Mouse (Mus musculus): Measurements from ENCODE around the gene Cyp4v3.
"Not testable (repeated sequence)": the region's sequence is repeated elsewhere in the genome, so short reads cannot be mapped to it uniquely, and the experiment has no call there.

Cyp4v3 gene

DNA sequence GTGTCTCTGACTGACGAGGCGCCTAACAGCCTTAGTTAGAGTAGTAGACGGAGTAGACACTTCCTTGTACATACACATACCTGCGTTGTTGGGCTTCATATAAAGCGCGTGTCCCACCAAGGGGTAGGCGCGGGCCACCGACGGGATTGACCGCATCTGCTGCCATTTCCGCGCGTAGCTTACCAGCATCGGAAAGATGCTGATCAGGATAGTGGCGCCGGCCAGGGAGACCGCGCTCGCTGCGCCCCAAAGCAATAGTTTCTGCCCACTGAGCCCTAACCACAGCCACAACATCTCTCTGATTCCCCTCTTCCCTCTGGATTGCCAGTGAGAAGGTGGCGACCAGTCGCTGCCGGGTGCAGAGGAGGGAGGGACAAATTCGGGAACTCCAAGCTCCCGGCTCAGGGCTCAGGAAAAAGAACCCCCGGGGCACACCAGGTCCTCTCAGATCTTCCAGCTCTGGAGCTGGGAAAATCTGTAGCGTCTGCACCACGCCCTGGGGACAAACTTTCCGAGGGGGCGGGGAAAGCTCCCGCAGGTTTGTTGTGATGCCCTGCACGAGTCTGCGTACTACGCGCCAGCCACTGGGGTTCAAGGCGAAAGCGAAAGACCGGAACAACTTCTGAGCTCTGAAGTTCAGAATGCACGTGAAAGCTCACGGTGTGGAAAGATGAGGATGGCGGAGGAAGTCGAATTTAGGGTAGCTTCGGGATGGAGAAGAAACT is at the start of gene Cyp4v3:
Gene Cyp4v3, minus strand, starts transcription at position 532 of the 725 bp plus-strand sequence.
- DNase-seq (ENCODE audit: low read depth in 1 of 2, low spot score in 2 of 2) = peak; percentile 58 to 65

DNA sequence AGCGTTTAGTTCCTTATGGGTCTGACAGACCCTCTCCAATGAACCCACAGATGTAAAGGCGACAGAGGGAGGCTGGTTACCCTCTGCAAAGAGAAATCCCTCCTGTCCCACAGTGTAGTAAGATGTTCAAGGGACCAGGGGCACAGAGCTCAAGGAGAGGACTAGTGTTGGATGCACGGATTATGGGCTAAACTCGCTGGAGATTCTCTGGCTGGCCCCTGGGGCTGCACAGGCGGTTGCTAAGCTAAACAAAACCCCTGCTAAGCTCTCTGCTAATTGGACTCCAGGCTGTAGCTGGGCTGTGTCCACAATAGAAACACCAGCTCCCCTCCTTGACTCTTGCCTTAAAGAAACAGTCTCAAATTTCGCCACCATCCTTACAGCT is 48.9 kb upstream of the Cyp4v3 start, which contains the start of gene Fam149a:
Gene Fam149a, minus strand, starts transcription at position 329 of the 385 bp plus-strand sequence.
- DNase-seq (ENCODE audit: low read depth in 1 of 2, low spot score in 2 of 2) = no peak

DNA sequence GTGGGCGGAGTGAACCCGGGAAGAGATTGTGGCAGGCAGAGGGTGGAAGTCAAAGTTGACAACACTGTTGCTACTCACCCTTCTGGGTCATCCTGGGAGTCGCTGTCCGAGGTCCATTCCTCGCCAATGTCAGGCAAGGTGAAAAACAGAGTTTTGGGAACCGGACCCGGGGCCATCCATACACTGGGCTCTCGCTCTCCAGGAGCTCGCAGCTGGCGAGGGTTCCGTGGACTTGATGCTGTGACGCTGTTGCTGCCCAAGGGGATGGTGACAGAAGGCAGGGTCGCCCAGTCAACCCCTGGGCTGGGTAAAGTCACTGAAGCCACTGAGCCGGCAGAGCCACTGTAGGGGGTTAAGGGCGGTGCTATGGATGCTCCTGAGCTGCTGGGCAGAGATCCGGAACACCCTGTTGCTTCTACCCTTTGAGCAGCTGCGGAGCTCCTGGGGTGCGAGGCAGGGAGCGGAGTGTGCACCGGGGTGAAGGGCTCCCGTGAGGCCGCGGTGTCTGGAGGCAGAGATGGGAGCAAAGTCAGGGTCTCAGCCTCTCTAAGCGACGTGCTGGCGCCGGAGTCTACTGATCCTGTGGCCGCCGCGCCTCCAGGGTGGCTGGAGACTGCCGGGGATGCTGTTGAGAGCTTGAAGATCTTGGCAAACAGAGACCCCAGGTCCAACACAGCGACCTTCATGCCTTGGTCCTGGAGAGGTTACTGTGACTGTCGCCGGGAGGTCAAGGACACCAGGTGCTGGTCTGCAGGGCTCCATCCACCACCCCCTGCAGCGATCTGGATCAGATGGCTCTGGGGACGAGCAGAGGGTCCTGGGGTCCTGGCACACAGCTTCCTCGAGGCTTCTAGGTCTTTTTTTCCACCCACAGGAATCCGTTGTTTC is 48.3 kb upstream of the Cyp4v3 start:
- no peak for DNase-seq (ENCODE audit: low read depth in 1 of 2, low spot score in 2 of 2)

DNA sequence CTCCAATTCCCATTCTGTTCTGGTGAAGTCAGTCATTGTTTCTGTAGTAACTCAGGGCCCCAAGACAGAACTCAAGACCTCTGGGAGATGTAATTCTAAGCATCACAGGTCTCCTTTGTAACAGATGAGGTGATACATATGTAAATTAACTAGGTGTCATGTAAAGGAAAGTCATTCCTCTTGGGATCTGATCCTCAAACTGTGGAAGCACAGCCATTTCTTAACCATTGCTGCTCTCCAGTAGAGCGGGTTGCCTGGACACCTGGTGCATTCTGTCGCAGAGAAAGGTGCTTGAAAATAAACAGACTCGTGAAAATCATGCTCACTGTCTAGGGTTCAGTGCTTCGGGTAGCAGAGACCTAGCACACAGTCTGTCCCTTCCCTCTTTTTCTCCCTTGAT is 47.6 kb upstream of the Cyp4v3 start:
- DNase-seq (ENCODE audit: low read depth in 1 of 2, low spot score in 2 of 2) = no peak

DNA sequence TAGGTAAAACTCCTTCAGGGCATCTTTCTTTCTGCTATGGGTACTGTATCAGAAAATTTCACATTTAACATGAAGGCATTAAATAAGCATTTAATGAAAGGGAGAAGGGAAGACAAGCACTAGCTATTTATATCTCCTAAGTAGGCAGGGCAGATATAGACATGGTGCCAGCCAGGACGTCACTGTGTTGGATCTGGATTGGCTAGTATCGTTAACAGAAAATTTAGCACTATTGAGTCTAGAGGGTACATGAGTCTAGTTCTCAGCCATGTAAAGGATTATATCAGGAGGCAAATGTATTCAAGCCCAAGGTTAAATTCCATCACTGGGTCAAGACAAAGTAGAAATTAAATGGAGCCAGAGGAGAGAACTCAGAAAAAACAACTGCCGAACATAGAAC is 41.1 kb upstream of the Cyp4v3 start:
- no peak for DNase-seq (ENCODE audit: low read depth in 1 of 2, low spot score in 2 of 2)

DNA sequence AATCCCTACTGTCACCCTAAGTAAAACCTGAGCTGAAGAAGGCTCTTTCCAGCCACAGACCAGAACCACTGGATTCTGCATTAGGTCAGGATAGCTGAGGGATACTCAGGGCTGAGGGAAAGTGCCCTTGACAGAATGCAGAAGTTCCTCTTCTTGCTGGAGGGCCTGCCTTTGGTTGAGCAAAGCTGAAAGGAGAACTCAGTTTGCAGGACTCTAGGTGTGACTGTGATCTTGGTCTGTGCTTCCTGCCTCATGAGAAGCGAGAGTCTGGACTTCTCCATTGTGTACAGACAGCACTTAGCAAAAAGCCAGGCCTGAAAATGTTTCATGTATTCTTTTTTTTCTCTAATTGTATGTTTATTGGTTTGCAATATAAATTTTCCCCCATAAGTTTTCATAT is 34.1 kb upstream of the Cyp4v3 start:
- peak in 1 of 2 experiments; percentile 16 for DNase-seq (ENCODE audit: low read depth in 1 of 2, low spot score in 2 of 2)

DNA sequence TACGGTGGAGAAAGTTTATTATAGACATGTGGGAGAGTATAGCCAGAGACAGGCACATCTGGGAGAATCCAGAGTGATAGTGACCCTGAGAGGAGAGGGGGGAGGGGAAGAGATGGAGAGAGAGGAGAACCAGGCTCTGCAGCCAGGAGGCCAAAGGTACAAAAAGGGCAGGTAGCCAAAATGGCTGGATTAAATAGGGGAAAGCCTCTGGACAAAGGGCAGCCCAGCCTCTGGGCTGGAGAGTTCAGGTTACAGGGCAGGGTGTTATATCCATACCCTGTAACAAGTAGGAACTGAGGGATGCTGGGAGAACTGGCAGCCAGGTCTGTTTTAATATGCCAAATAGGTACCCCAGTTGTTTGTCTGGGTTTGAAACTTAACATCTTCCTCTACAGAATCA is 30.2 kb upstream of the Cyp4v3 start:
- no peak for DNase-seq (ENCODE audit: low read depth in 1 of 2, low spot score in 2 of 2)

DNA sequence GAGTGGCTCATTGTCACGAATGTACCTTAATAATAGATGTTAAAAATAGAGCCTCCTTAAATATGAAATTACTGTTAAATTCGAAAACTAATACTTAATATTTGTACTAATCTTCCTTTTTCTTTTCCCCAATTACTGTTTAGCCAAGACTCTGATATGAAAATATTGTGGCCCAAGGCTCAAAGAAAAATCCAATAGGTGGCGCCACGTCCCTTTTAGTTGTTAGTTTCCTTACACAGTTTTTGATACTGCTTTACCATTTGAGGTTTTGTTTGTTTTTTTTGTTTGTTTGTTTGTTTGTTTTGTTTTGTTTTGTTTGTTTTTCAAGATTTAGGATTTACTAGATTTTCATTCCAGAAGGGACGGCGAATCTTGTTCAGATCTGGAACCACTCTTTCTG is 29.3 kb upstream of the Cyp4v3 start:
- no peak for DNase-seq (ENCODE audit: low read depth in 1 of 2, low spot score in 2 of 2)

DNA sequence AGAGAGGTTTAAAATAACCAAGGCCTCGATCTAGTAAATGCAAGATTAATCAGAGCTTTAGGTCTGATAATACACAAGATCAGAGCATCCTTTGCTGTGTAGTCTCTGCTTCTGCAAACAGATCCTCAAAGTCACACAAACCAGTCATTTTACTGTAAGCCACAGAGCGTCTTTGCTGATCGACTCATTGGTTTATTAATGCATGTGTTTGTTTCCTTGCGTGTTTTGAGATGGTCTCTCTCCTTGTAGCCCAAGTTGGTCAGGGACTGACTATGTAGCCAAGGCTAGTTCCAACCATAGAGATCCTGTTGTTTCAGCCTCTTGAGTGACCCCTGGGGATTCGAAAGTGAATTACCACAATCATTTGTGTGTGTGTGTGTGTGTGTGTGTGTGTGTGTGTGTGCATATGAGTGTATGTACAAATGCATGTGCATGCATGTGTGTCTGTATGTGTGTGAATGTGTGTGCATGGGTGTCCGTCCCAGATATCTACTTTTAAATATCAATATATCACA is 26.1 kb upstream of the Cyp4v3 start:
- DNase-seq (ENCODE audit: low read depth in 1 of 2, low spot score in 2 of 2) = no peak

DNA sequence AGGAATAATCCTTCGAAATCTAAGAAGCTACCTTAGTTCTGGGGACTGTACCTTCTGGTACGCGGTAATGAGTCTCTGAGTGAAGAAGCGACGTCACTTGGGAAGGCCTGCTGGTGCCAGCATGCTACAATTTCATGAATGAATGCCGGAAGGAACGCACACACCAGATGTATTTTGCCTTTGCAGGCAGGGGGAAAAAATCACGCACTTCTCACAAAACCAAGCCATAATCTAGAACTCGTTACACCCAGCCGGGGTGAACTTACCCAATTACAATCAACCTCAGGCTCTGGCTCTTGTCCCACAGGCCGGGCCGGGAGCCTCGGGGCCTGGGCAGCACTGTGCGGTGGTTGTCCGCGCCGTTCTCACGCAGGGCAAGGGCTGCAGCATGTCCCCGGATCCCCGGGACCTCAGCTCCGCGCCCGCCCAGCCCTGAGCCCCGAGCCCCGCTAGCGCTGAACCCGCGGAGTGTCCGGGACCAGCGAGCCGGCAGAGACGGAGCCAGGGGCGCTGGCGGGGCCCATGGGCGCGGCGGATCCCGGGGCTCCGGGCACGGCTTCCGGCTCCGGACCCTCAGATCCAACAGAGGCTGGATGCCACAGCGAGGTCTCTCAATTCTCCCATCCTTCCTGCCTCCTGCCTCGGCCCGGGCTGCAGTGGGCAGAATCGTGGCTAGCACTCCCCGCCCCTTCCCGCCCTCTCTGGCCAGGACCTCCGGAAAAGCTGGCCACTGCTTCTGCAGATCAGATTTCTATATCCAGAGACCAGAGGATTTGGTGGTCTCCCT is 25.3 kb upstream of the Cyp4v3 start:
- no peak for DNase-seq (ENCODE audit: low read depth in 1 of 2, low spot score in 2 of 2)

DNA sequence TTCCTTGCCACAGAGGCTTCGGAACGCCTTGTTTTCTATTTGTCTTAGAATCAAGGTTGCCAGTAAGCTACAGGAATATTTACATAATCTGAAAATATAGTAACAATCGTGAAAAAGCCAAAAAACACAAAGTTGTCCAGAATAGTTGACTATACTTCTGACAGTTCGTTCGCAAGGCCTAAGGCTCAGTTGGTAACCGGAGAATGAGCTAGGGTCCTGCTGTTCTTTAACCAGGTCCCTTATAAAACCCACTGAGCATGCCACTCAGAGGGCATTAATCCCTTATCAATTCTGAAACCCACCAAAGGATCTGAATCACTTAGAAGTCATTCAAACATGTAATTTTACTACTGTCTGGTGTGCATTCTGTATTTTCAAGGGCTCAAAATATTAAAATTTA is 22.8 kb upstream of the Cyp4v3 start:
- no peak for DNase-seq (ENCODE audit: low read depth in 1 of 2, low spot score in 2 of 2)

DNA sequence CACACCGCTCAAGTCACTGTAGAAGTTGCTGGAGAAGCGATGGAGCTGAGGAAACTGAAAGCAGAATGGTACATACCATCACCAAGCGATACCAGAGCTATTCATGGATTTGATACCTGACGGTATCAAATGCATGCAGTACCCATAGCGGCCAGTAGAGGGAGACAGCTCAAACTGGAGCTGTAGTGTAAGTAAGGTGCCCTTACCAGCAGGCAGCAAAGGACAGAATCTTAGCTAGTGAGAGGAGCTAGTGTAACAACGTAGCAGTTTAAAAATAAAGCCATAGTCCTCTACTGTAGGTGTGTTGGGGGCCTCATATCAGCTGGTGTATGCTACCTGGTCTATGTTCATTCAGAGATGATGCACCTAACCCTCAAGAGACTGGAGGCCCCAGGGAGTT is 12.0 kb upstream of the Cyp4v3 start:
- peak in 1 of 2 experiments; percentile 38 for DNase-seq (ENCODE audit: low read depth in 1 of 2, low spot score in 2 of 2)

DNA sequence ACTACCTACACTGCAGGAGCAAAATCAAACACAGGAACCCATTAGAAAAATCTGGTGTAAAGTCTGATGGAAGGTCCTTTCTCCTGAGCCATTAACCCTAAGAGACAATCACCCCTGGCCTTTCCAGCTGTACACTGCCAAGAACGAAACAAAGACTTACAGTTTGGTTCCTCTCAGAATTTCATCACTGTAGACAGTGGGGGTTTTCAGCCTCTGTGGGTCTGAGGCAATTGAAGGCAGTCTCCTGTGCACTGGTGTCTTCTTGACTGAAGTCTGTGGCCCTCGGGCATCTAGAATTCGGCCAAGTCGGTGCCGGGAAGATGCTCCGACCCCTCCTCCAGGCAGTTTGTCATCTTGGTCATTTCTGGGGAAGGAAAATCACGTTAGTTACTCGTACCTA is 11.3 kb upstream of the Cyp4v3 start:
- no peak for DNase-seq (ENCODE audit: low read depth in 1 of 2, low spot score in 2 of 2)

DNA sequence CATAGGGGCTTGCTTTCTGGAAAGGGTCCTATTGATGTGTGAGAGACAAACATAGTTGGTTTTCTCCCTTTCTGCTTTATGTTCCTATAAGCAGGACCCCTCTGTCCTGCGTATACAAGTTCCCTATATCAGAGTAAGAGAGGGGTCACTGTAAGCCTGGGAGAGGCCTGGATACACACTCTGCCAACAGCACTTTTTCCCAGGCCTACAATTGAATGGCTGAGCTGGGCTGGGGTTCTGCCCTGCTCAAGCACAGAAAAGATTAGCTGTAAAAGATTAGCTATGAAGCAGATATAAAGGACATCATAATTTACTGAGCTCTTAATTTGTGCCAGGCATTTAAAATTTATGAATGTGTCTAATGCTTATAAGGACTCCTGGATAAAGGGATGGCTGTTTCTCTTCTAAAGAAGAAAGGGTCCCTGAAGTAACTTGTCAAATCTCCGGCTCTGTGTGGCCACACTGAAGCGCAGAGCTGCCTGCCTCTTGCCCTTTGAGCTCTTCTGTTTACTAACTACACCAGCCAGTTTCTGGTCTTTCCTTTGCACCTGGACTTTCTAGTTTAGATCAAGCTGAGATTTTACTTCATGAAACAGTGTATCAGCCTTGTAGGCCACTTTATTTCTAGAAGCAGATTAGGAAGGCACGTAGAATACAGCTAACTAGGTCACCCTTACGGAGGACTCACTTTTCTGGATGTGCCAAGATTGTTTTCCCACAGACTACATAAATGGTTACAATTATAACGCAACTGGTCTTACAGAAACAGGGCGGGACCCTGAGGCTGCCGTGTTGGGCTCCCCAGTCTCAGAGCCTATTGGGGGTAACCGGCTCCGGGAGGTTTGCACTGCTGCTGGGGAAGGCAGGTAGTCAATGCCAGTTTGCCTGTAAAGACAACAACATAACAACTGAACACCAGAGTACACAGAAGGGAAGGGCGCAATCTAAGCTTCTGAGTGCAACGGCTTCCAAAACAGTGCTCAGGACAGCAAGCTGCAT is 8.9 kb upstream of the Cyp4v3 start:
- DNase-seq (ENCODE audit: low read depth in 1 of 2, low spot score in 2 of 2) = no peak

DNA sequence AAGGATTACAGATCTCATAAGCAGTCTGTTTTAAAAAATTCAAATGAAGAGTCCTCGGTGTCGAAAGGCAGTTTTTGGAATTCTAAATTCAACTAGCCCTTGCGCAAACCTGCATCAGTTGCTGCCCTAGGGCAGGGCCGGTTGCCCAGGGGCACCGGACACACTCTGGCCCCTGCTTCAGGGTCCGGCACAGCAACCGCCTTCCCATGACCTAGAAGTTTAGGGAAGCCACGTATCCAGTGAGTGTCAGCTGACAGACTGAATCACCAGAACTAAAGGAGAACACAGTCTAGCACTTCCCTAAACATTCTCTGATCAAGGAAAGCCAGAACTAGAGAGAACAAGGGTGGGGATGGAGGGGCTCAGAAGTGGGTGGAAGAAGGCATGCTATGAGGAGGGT is 477 bp upstream of the Cyp4v3 start:
- peak; percentile 38 to 63 for DNase-seq (ENCODE audit: low read depth in 1 of 2, low spot score in 2 of 2)

DNA sequence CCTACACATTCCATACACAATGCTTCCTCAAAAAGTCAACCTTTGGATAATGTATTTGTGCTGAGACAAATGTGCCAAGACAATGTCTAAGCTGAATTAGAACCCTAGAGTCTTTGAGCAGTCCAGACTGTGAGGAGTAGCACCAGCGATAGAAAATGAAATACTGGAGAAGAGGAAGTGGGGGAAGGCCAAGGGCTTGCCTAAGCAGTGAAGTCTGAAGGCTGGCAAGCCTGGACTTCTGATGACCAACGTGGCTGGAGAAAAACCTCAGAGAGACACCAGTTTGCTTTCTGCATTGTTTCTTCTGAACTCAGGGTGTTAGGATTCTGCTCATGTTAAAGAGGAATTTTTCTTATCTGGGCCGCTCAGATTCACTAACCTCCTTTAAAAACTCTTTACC is 2.2 kb downstream of the Cyp4v3 start:
- DNase-seq (ENCODE audit: low read depth in 1 of 2, low spot score in 2 of 2) = no peak

DNA sequence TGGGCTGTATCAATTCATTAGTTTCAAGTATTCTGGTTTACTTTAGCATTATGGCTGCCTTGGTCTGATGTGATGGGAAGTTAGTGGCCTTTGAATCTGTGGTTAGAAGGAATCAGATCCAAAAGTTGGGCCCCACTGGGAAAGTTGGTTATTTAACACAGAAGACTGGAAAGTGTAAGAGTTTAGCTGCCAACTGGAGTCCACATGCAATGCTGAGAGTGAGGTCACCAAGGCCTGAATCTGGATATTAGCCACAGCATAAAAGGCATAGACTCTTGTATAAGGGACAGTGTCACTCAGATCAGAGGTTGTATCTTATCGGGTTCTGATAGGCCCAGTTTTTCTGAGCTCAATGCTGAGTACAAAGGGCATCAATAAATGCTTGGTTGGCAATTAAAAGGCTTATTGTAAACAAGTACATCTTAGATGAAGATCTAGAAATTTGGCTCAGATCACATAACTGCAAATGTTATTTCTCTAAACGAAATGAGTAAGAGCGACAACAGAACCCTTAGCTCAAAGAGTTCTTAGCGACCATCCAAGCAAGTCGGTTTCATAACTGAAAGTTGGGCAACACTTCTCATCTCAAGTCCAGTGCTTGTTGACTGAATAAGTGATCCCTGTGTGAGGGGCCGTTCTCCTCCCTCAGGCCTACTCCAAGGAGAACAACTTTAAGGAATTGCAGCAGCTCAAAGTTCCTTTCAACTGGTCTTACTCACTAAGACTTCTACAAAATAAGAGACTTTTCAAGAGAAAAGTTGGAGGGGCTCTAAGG is 3.6 kb downstream of the Cyp4v3 start:
- no peak for DNase-seq (ENCODE audit: low read depth in 1 of 2, low spot score in 2 of 2)

DNA sequence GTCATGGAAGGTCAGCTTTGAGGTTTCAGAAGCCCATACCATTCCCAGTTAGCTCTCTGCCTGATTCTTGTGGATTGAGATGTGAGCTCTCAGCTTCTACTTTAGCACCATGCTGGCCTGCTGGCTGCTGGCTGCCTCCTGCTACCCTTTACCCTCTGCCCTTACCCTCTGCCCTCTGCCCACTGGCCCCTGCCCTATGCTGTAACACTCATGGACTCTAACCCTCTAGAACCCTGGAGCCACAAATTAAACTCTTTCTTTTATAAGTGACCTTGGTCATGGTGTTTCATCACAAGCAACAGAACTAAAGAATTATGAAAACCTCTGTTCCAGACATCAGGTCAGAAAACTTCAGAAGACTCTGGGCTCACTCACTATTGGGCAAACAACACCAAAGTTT is 5.9 kb downstream of the Cyp4v3 start:
- not testable (repeated sequence) for DNase-seq (ENCODE audit: low read depth in 1 of 2, low spot score in 2 of 2)

DNA sequence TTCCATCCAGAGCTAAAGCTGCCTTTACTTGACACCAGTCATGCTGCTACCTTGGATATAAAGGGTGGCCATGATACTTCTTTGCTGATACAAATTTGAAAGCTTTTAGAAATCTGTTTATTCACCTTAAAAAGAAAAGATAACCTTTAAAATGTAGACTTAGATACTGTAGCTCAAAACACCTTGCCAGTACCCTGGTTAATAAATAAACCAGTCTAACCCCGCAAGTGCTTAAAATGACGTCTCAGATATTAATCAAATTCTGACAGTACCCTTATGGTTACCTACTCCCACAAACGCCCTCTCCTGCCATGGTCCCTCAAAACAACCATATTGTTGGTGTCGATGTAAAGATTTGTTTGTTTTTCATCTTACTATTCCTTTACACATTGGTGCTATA is 8.9 kb downstream of the Cyp4v3 start:
- no peak for DNase-seq (ENCODE audit: low read depth in 1 of 2, low spot score in 2 of 2)
